Mouse (Mus musculus): Measurements from ENCODE around the gene Dcst1. TPM values are rescaled to one million over a fixed set of nuclear protein-coding genes. Genes with fewer than 3 reads are reported as not detected.

Gene Dcst1
- polyA plus RNA-seq, 1 experiment: not detected

DNA sequence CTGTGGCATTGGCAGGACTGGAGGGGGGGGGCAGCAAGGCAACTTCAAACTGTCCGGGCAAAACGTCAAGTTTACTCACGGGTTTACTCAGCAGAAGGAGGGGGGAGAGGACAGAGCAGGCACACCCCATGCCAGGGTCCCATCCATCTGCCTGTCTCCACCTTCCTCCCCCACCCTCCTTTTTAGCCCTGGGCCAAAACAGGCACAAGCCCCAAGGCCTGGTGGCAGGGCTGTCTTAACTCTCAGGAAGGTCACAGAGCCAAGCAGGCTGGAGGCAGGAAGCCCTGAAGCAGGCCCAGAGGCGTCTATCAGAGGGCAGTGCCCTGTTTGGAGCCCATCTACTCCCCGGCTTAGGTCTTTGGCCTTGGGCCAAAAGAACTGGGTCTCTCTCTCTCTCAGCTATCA lies 25.1 kb upstream of the Dcst1 start:
- H3K27ac ChIP-seq (ENCODE audit: insufficient read depth, low read length): peak overlapping the region; percentile 6; the same call in 1 of the 2 replicates
- no peaks in the 10 kb centered on the region for H3K4me1 ChIP-seq (ENCODE audit: control insufficient read depth, insufficient read depth, low read length)
- no peak overlapping the region for H3K4me3 ChIP-seq (ENCODE audit: insufficient read depth, low read length)
- TF ChIP-seq POLR2A (IDR thresholded peaks at IDR 0.05; ENCODE audit: low read depth, low read length): no peak
- TF ChIP-seq CTCF (IDR thresholded peaks at IDR 0.05; ENCODE audit: borderline replicate concordance, insufficient read depth, low read length): no peak

DNA sequence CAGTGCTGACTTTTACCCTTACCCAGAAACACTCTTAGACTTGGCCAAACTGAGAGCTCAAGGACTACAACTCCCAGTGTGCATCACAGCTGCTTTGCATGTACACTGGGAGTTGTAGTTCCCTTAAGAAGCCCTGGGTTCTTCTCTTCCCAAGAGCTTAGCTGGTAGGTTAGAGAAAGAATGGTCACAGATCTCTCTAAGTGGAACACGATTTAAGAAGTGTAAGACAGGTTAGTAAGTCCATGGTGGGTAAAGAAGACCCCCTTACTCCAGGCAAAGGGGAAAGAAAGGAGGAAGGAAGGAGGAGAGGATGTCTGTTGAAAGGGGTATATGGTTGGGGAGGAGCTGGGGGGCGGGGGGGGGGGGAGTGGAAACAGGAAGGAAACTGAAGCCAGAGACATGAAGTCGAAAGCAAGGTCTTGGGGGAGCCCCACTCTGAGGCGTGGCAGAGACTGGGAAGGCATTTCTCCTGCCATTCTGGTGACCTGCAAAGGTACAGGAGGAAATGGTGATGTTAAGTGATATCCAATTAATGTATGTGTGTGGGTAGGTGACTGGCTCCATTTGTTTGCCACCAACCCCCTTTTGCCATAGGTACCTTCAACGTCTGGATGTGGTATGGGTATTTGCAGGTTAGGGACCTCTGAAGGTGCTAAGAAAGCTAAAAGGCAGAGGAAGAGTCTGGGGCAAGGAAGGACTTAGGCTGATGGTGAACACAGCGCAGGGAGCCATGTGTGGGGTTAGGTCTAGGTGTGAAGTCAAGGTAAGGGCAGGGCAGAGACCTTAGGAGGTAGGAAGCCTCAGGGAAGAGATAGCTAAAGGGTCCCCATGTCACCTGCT lies 24.1 kb upstream of the Dcst1 start:
- TF ChIP-seq POLR2A (IDR thresholded peaks at IDR 0.05; ENCODE audit: low read depth, low read length) (no peak), CTCF (IDR thresholded peaks at IDR 0.05; ENCODE audit: borderline replicate concordance, insufficient read depth, low read length) (no peak)
- Histone ChIP-seq H3K4me1 (ENCODE audit: control insufficient read depth, insufficient read depth, low read length) (no peaks in the 10 kb centered on the region), H3K27ac (ENCODE audit: insufficient read depth, low read length) (no peak overlapping the region), H3K4me3 (ENCODE audit: insufficient read depth, low read length) (no peak overlapping the region)

DNA sequence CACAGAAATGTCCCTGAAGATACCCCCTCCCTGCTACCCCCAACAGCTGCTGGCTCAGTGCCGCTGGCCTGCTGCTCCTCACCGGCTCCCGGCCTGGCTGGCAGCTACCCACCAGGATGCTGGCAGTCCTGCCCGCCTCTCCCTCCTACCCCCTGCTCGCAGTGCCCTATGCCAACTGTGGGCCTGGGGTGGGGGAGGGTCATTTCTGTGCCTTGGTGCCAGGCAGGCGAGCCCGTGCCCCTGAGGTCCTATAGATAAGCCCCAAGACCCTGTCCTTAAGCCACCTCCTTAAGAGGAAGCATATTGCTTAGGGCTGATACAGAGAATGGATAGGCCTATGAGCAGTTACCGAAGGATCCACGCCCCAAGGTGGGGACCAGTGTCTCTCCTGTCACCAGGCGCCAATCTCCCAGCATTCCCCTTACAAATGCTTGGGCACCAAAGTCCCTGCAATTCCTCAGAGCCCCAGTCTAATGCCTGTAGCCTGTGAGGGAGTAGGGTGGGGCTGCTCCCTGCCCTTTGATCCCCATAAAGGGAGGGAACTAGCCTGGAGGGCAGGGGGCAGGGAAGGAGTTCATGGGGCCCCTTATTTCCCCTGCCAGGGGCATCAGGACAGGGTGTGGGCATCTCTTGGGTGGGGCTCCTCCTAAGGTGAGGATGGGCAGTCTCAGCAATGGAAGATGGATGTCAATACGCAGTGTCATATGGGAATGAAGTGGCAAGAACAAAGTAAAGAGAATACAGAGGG lies 23.3 kb upstream of the Dcst1 start:
- TF ChIP-seq POLR2A (IDR thresholded peaks at IDR 0.05; ENCODE audit: low read depth, low read length) (no peak), CTCF (IDR thresholded peaks at IDR 0.05; ENCODE audit: borderline replicate concordance, insufficient read depth, low read length) (no peak)
- Histone ChIP-seq H3K4me3 (ENCODE audit: insufficient read depth, low read length) (no peak overlapping the region), H3K4me1 (ENCODE audit: control insufficient read depth, insufficient read depth, low read length) (no peaks in the 10 kb centered on the region), H3K27ac (ENCODE audit: insufficient read depth, low read length) (no peak overlapping the region)

DNA sequence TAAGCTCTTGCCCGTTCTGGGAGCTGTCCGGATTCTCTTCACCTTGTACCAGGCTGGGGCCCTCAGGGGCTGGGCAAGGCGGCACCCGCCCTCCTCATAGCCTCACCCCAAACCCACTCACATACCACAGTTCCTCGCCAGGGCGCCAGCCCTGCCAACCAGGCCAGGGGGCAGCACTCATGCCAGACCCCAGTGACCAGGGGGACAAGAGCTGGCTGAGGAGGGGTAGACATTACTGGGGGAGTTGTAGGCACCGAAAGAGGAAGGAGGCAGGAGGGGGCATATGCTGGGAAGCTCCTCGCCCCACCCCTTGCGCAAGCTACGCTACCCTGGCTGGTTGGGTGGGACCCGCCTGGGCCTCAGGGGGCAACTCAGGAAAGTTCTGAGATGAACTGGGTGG lies 22.6 kb upstream of the Dcst1 start:
- Histone ChIP-seq H3K4me1 (ENCODE audit: control insufficient read depth, insufficient read depth, low read length) (no peaks in the 10 kb centered on the region), H3K27ac (ENCODE audit: insufficient read depth, low read length) (no peak overlapping the region), H3K4me3 (ENCODE audit: insufficient read depth, low read length) (no peak overlapping the region)
- TF ChIP-seq POLR2A (IDR thresholded peaks at IDR 0.05; ENCODE audit: low read depth, low read length) (no peak), CTCF (IDR thresholded peaks at IDR 0.05; ENCODE audit: borderline replicate concordance, insufficient read depth, low read length) (no peak)

DNA sequence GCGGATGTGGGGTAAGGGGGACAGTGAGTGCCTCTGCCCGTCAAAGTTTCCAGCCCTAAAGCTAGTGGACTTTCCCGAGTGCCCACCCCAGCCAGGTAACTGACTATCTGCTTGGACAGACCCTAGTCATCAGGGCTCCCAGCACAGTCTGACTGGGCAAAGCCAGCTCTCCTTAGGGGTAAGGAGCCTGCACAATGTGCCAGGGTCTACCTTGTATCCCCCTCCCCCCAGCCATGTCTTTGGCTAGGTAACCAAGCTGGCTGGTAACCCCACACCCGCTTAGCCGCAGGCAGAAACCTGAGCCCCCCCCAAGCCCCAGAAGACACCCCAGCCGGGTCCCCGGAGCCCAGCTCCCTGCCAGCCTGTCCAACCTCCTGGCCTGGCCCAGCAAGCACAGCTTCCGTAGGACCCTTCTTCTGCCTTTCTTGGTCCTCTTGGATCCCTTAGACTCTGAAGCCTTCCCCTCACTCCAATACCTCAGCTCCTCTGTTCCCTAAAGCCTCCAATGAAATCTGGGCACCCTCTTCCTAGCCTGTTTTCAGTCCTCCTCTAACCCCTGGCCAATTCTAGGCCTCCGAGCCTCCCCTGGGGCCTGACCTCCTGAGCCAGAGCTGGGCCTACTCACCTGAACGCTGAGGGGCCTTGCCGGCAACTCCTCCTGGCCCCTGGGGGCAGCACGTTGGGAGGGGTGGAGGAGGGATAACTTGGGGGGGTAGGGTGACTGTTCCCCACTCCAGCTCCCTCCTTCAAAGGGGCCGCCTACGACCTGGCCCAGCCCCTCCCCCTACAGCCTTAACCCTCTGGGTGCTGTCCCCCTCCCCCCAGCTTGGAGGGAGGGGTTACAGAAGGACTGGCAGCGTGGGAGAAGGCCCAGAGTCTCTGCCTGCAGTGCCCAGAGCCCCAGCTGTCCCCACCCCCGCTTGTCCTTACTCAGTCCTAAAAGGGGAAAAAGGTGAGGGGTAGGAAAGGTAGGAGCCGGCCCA lies 21.7 kb upstream of the Dcst1 start:
- Histone ChIP-seq H3K27ac (ENCODE audit: insufficient read depth, low read length) (no peak overlapping the region), H3K4me1 (ENCODE audit: control insufficient read depth, insufficient read depth, low read length) (no peaks in the 10 kb centered on the region), H3K4me3 (ENCODE audit: insufficient read depth, low read length) (no peak overlapping the region)
- TF ChIP-seq CTCF (IDR thresholded peaks at IDR 0.05; ENCODE audit: borderline replicate concordance, insufficient read depth, low read length) (no peak), POLR2A (IDR thresholded peaks at IDR 0.05; ENCODE audit: low read depth, low read length) (no peak)

DNA sequence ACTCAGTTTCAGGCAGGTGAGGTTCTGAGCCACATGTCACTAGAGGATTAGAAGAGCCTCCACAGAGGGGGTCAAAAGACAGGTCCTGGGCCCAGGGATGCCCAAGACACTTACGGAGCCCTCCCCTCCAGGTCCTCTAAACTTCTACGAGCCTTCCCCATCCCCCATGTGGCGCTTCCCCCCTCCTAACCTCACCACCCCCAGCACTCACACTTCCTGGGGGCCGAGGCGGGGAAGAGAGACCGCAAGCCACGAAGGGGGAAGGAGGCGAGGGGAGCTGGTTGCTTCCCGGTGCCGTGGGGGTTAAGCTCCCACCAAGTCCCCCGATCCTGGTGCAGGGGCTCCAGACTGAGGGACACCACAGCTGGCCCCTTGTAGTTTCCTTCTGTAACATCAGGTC lies 20.4 kb upstream of the Dcst1 start:
- Histone ChIP-seq H3K4me3 (ENCODE audit: insufficient read depth, low read length) (no peak overlapping the region), H3K4me1 (ENCODE audit: control insufficient read depth, insufficient read depth, low read length) (no peaks in the 10 kb centered on the region), H3K27ac (ENCODE audit: insufficient read depth, low read length) (no peak overlapping the region)
- no peak for TF ChIP-seq CTCF (IDR thresholded peaks at IDR 0.05; ENCODE audit: borderline replicate concordance, insufficient read depth, low read length)
- no peak for TF ChIP-seq POLR2A (IDR thresholded peaks at IDR 0.05; ENCODE audit: low read depth, low read length)

DNA sequence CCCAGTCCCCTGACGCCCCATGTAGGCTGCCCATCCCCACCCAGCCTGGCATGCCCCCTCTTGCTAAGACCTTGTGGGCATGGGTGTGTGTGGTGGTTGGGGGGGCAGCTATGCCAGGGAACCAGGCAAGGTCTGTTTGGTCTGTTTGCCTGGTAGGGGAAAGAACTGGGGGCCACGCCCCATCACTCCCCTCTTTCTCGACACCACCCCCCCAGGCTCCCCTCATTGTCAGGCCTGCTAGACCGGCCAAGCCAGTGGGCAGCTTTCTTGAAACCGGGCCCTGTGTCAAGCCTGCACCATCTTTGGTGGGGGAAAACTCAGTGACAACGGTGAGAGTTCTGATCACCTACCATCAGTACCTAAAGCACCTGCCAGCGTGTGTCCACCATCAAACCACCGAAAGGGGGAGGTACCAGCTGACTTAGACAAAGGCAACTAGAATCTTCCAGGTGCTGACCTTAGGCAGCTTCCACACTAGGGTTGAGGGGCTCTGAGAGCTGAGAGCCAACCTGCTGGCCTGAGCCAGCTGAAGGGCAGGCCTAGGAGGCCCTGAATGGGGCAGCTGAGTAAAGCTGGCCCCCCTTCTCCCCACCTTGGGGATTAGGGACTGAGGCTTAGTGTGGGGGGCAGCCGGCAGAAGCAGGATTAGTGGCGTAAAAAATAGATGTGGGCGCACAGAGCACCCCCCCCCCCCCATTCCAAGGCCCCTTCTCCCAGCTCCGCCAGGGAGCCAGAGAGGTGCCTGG lies 19.5 kb upstream of the Dcst1 start:
- Histone ChIP-seq H3K4me1 (ENCODE audit: control insufficient read depth, insufficient read depth, low read length) (0 out of 2 replicates have a peak, but pooled peaks cover 1% of the 10 kb centered on the region), H3K27ac (ENCODE audit: insufficient read depth, low read length) (no peak overlapping the region), H3K4me3 (ENCODE audit: insufficient read depth, low read length) (no peak overlapping the region)
- TF ChIP-seq POLR2A (IDR thresholded peaks at IDR 0.05; ENCODE audit: low read depth, low read length) (no peak), CTCF (IDR thresholded peaks at IDR 0.05; ENCODE audit: borderline replicate concordance, insufficient read depth, low read length) (no peak)

DNA sequence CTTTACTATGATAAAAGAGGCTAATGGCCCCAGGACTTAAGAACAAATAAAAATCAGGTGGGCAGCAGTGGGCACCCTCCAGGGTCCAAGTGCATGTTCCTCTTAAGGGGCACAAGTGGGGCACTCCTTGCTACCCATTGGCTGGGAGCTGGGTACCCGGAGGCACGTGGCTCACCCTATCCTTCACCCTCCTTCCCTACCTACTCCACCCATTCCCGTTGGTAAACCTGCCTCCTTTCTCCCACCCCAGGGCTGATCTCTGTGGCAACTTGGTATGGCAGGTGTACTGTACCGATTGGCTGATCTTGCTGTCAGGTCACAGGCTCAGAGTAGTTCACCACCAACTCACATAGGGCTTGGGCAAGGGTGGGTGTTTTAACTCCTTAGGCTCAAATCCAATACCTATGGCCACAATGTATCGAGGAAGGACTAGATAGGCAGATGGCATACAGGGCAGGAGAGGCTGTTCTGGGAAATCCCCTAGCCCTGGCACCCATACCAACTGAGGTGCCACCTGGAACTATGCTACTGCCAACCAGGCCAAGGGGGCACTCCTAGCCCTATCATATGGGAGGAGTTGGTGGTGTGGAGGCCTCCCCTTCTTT lies 18.7 kb upstream of the Dcst1 start:
- 0 out of 2 replicates have a peak, but pooled peaks cover 6% of the 10 kb centered on the region for H3K4me1 ChIP-seq (ENCODE audit: control insufficient read depth, insufficient read depth, low read length)
- no peak overlapping the region for H3K4me3 ChIP-seq (ENCODE audit: insufficient read depth, low read length)
- no peak overlapping the region for H3K27ac ChIP-seq (ENCODE audit: insufficient read depth, low read length)
- TF ChIP-seq POLR2A (IDR thresholded peaks at IDR 0.05; ENCODE audit: low read depth, low read length) (no peak), CTCF (IDR thresholded peaks at IDR 0.05; ENCODE audit: borderline replicate concordance, insufficient read depth, low read length) (no peak)

Data from embryonic fibroblast, embryonic 13.5 days (primary cell).